Mouse (Mus musculus) forebrain, embryonic 13.5 days (tissue): Measurements from ENCODE around the gene Ston2. TPM values are rescaled to one million over a fixed set of nuclear protein-coding genes. Genes with fewer than 3 reads are reported as not detected.
A peak's percentile ranks its signal among the peaks of the same experiment; 100 is the strongest.

Experiments used
- ATAC-seq: fragments of 200-750 bp; cut with Nextera tagmentation; 2 replicates; pipeline ENCODE4 v1.8.0; 2017
- H3K27ac ChIP-seq: fragments of 300-500 bp; sonication (generic); 2 replicates; pipeline ENCODE4 v1.5.1; 2015; ENCODE audit warnings: inconsistent platforms, mild to moderate bottlenecking, moderate library complexity
- H3K27me3 ChIP-seq: fragments of 300-500 bp; sonication (generic); 2 replicates; pipeline ENCODE4 v1.6.1; 2015; ENCODE audit warnings: mild to moderate bottlenecking, inconsistent platforms
- H3K36me3 ChIP-seq: fragments of 300-500 bp; sonication (generic); 2 replicates; pipeline ENCODE4 v1.6.1; 2015; ENCODE audit warnings: mild to moderate bottlenecking, inconsistent platforms; ENCODE audit not compliant: poor library complexity, severe bottlenecking
- H3K4me1 ChIP-seq: fragments of 300-500 bp; sonication (generic); 2 replicates; pipeline ENCODE4 v1.6.1; 2015; ENCODE audit warnings: inconsistent platforms
- H3K4me2 ChIP-seq: fragments of 300-500 bp; sonication (generic); 2 replicates; pipeline ENCODE4 v1.6.1; 2015; ENCODE audit warnings: inconsistent platforms, mild to moderate bottlenecking, moderate library complexity
- H3K4me3 ChIP-seq: fragments of 300-500 bp; sonication (generic); 2 replicates; pipeline ENCODE4 v1.5.1; 2015; ENCODE audit warnings: mild to moderate bottlenecking, inconsistent platforms
- H3K9ac ChIP-seq: fragments of 300-500 bp; sonication (generic); 2 replicates; pipeline ENCODE4 v1.6.1; 2015; ENCODE audit warnings: mild to moderate bottlenecking, inconsistent platforms
- H3K9me3 ChIP-seq: fragments of 300-500 bp; sonication (generic); replicated peaks from 2 replicates; pipeline ENCODE4 v1.6.1; 2016; ENCODE audit warnings: inconsistent platforms
- WGBS: fragments of 180-500 bp; shearing (Covaris S2); methylation state at CpG from one replicate; pipeline ENCODE4 v1.1.7; 2015; 5-methylcytosine and 5-hydroxymethylcytosine counted together
- polyA plus RNA-seq: library from polyadenylated mRNA; unstranded; fragments of >200 nt; fragmentation: Nextera tagmentation; extraction: Ambion mirVana; gene quantifications from 2 replicates; pipeline ENCODE4 v1.2.1, GENCODE M21; 2015

The Ston2 gene
- polyA plus RNA-seq, 1 experiment from 2014 or later: 10.5 TPM

DNA sequence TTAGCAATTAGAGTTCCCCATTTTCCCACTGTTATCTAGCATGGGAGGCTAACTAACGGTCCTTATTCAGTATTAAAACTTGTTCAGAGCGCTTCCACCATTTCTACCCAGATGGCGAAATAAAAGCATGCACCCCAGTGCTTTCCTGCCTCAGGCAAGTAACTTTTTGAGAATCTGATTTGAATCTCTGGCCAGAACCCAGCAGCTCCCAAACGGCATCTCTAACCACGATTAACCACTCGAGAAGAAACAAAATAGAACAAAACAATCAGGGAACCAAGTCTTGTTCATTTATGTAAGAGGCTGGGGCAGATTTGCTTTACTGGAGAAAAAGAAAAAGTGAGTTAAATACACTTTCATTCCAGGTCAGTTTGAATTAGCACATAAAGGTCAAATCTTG is 44.1 kb downstream of the Ston2 start:
- peaks cover 26% of the 10 kb centered on the region for H3K36me3 ChIP-seq
- H3K4me3 ChIP-seq: no peak overlapping the region
- no peak overlapping the region; the same call in 1 of the 2 replicates for H3K27ac ChIP-seq
- no peaks in the 10 kb centered on the region for H3K27me3 ChIP-seq
- peaks cover 33% of the 10 kb centered on the region for H3K4me1 ChIP-seq
- peak; percentile 29; the same call in 1 of the 2 replicates for ATAC-seq
- H3K9ac ChIP-seq: no peak overlapping the region
- 41% methylated on average over 6 of the region's 6 CpGs for WGBS
- H3K9me3 ChIP-seq: no peaks in the 10 kb centered on the region
- no peak overlapping the region for H3K4me2 ChIP-seq

DNA sequence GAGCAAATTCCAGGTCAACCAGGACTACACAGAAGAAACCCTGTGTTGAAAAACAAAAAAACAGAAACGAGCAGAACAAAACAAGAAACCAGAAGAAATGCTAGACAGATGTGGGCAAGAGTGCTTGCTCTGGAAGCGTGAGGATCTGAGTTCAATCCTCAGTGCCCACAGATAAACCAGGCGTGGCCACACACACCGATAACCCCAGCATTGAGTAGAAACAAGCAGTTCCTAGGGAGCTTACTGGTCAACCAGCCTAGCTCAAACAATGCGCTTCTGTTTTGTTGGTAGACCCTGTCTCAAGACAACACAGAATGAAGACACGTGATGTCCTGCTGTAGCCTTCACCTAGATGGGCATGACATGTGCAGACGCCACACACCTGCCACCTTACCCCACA is 45.3 kb downstream of the Ston2 start:
- no peak overlapping the region for H3K4me3 ChIP-seq
- no peaks in the 10 kb centered on the region for H3K9me3 ChIP-seq
- no peaks in the 10 kb centered on the region for H3K27me3 ChIP-seq
- H3K36me3 ChIP-seq: peaks cover 33% of the 10 kb centered on the region
- ATAC-seq: no peak
- H3K4me1 ChIP-seq: peaks cover 26% of the 10 kb centered on the region
- no peak overlapping the region for H3K27ac ChIP-seq
- no peak overlapping the region for H3K9ac ChIP-seq
- no peak overlapping the region for H3K4me2 ChIP-seq
- 94% methylated on average over 7 of the region's 7 CpGs for WGBS

DNA sequence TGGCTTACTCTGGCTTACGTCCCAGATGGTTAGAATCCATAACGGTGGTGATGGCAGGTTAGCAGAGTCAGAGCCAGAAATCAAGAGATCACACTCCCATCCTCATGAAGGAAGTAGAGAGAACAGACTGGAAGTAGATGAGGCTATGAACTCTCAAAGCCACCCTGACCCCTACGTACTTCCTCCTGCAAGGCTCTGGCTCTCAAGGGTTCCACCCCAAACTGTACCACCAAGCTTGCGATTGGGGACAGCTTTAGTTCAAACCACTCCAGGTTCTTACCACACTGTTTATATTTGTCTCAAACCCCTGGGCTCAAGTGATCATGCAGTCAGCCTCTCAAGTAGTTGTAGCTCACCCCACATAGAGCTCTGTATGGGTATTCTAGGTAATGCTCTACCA is 49.8 kb downstream of the Ston2 start:
- Histone ChIP-seq H3K4me2 (no peak overlapping the region), H3K36me3 (peaks cover 52% of the 10 kb centered on the region), H3K27ac (no peak overlapping the region), H3K4me3 (no peak overlapping the region), H3K27me3 (no peaks in the 10 kb centered on the region), H3K9ac (no peak overlapping the region), H3K9me3 (no peaks in the 10 kb centered on the region), H3K4me1 (peaks cover 1% of the 10 kb centered on the region)
- ATAC-seq: no peak
- 90% methylated on average over 4 of the region's 4 CpGs for WGBS

DNA sequence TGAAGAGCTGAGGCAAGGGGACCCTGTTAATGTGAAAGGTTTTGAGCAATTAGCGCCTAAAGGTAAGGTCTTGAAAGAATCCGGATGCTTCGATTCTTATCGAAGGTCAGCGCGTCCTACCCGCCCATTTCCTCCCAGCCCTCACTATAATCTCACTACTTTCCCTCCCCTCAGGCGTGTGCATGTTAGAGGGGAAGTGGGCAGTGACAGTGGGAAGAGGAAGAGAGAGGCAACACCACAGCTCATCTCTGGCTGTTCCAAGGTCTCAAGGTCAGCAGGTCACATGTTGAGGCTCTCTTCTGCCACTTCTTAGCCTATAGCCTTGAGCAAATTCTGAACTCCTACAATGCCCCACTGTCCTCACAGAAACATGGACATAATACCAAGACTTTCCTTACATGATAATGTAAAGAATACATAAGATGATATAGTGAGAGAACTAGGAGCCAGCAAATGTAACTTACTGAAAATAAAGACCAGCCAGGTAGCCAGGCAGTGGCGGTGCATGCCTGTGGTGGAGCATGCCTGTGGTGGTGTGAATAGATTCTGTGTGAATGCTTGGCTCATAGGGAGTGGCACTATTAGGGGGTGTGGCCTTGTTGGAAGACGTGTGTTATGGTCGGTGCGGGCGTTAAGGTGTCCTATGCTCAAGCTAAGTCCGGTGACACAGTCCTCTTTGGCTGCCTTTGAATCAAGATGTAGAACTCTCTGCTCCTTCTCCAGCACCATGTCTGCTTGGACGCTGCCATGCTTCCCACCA is 51.8 kb downstream of the Ston2 start:
- WGBS: 95% methylated on average over 15 of the region's 15 CpGs

DNA sequence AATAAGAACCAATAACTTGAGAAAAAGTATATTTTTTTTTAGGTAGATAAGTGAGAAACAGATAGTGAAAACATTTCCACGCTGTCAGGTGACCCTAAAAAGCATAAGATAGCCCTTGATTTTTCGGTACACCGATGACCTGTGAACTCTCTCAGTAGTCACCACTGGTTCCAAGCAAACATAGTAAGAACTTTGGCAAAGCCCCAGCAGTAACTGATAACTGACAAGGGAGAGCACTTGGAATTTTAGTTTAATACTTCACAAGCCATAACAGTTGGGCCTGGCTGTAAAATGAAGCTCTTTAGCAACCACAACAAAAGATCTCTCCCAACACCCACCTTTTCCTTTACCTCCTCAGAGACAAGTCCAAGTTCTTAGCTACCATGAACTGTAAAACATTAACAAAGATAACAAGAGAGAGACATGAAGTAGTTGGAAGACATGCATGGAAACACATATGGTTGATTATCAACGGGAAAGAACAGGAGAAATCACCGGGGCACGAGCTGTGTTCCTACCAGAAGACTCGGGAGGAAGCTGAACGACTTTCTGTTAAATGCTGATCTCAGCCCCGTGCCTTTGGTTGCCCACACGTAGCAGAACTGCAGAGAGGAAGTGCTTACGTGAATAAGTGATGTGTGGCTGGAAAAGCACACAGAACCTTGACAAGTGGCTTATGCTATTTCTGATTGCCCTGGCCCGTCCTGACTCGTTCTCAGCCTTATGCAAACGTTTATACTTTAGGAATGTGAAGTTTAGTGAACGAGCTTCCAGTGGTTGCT is 53.8 kb downstream of the Ston2 start:
- H3K4me3 ChIP-seq: no peak overlapping the region
- 88% methylated on average over 15 of the region's 15 CpGs for WGBS

More for the DNA sequence above, 51.8 kb downstream of the Ston2 start:
- ATAC-seq: no peak
- Histone ChIP-seq H3K36me3 (peaks cover 37% of the 10 kb centered on the region), H3K4me1 (peaks cover 12% of the 10 kb centered on the region), H3K4me3 (no peak overlapping the region), H3K27me3 (no peaks in the 10 kb centered on the region), H3K4me2 (no peak overlapping the region), H3K9ac (no peak overlapping the region), H3K27ac (no peak overlapping the region), H3K9me3 (no peaks in the 10 kb centered on the region)

DNA sequence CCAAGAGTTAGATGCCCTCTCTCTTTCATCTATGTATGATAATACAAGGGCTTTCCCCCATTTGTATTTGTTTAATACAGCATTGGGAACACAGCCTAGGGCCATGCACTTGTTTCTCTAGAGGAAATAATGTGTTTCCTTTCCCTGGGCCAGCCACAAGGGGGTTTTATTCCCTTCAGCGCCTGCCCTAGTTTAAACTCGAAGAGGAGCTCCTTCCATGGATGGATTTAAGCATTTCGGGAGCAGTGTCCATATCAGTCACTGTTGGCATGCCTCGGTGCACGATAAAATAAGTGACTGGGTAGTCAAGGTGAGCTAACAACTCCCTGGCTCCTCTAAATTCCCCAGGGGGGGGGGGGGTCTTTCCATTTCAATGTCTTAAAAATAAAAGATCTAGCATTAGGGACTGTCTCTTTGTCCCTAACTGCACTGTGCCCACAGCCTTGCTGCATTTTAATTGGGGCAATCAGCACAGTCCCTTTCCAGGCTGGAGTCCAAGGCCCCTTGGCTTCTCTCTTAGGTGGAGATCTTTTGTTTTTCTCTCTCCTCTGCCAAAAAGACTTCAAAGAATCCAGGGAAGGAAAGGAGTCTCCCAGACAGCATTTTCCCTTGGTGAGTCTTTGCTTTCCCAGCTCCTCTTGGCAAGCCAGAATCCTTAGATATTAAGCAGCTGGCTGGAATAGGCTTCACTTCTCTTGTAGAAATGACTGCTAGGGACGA is 55.3 kb downstream of the Ston2 start:
- peaks cover 15% of the 10 kb centered on the region for H3K4me1 ChIP-seq
- no peak overlapping the region for H3K4me3 ChIP-seq
- H3K36me3 ChIP-seq: peaks cover 18% of the 10 kb centered on the region
- peak; percentile 94 for ATAC-seq
- H3K4me2 ChIP-seq: no peak overlapping the region
- H3K9ac ChIP-seq: no peak overlapping the region
- no peaks in the 10 kb centered on the region for H3K27me3 ChIP-seq
- H3K27ac ChIP-seq: peak overlapping the region; percentile 66
- 43% methylated on average over 6 of the region's 6 CpGs for WGBS
- H3K9me3 ChIP-seq: no peaks in the 10 kb centered on the region

More for the DNA sequence above, 53.8 kb downstream of the Ston2 start:
- peaks cover 29% of the 10 kb centered on the region for H3K36me3 ChIP-seq
- H3K27me3 ChIP-seq: no peaks in the 10 kb centered on the region
- H3K9ac ChIP-seq: no peak overlapping the region
- no peak overlapping the region for H3K4me2 ChIP-seq
- ATAC-seq: no peak
- H3K9me3 ChIP-seq: no peaks in the 10 kb centered on the region
- H3K27ac ChIP-seq: no peak overlapping the region
- peaks cover 15% of the 10 kb centered on the region for H3K4me1 ChIP-seq

DNA sequence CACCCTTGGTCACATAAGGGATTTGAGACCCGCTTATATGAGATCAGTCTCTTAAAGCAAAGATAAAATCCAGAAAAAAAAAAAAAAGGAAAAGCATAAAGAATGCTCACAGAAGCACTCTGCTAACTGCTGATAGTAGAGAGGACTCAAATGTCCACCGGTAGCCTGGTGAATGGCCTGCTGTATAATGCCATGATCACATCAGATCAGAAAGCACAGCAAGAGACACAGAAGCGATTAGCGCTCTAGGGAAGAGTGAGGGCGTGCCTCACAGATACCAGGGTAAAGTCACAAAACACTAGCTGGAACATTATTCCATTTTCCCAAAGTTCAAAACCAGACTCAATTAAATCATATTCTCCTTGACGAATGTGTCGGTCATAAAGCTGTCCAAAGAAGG is 62.0 kb downstream of the Ston2 start:
- H3K4me1 ChIP-seq: 0 out of 2 replicates have a peak, but pooled peaks cover 1% of the 10 kb centered on the region
- H3K36me3 ChIP-seq: no peaks in the 10 kb centered on the region; the same call in 1 of the 2 replicates
- no peak overlapping the region for H3K4me2 ChIP-seq
- WGBS: 89% methylated on average over 7 of the region's 7 CpGs
- no peak for ATAC-seq
- H3K4me3 ChIP-seq: no peak overlapping the region
- no peaks in the 10 kb centered on the region for H3K9me3 ChIP-seq
- no peak overlapping the region for H3K9ac ChIP-seq
- H3K27ac ChIP-seq: no peak overlapping the region
- no peaks in the 10 kb centered on the region for H3K27me3 ChIP-seq

DNA sequence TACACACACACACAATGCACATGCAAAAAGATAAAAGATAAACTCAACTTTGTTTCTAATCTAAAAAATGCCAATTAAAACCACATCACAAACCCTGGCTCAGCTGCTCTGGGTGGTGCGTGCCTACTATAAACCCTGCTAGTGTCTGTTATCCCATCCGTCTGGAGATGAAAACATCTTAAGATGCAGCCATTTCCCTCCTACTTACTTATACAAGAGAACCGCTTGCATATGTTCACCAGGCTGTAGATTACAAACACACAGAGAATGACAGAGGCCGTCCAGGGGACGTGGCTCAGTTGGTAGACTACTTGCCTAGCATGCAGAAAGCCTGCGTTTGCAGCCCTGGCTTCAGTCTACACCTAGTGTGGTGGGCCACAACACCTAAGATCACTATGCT is 64.3 kb downstream of the Ston2 start:
- ATAC-seq: no peak
- no peak overlapping the region for H3K9ac ChIP-seq
- no peak overlapping the region for H3K4me2 ChIP-seq
- no peak overlapping the region for H3K4me3 ChIP-seq
- no peak overlapping the region for H3K27ac ChIP-seq
- no peaks in the 10 kb centered on the region for H3K27me3 ChIP-seq
- H3K4me1 ChIP-seq: no peaks in the 10 kb centered on the region
- WGBS: 86% methylated on average over 6 of the region's 6 CpGs
- no peaks in the 10 kb centered on the region for H3K9me3 ChIP-seq
- no peaks in the 10 kb centered on the region for H3K36me3 ChIP-seq

DNA sequence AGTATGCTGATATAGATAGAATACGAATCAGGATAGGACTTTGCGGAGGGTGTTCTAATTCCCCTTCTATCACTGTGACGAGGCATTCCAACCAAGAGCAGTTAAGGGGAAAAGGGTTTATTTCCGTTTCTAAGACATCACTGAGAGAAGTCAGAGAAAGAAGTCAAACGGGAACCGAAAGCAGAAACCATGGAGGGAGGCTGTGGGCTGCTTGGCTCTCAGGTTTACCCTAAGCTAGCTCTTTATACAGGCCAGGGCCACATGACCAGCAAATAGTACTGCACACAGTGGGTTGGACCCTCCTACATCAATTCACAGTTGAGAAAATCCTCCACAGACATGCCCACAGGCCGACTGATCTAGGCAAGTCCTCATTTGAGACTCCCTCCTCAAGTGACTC is 69.1 kb downstream of the Ston2 start:
- Histone ChIP-seq H3K36me3 (no peaks in the 10 kb centered on the region), H3K9me3 (no peaks in the 10 kb centered on the region)

DNA sequence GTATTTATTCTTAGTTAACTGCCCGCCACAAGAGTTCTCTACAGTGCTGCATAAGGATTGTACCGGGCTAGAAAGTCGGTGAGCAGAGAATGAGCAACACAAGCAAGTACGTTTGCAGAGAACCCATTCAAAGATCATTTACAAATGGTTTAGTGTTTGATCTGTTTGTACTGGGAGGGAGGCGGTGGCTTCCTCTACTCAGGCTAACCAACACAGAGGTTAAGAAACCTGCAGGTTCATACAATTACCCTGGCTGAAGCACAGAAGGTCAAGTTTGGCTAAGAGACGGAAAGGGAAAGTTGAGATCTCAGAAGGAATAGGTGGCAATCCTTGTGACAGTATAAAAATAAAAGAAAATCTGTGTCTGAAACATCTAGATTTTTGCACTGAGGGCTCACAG is 72.5 kb downstream of the Ston2 start:
- H3K4me2 ChIP-seq: no peak overlapping the region
- peaks cover 9% of the 10 kb centered on the region for H3K4me1 ChIP-seq
- peaks cover 5% of the 10 kb centered on the region; the same call in 1 of the 2 replicates for H3K36me3 ChIP-seq
- no peak overlapping the region for H3K27ac ChIP-seq
- no peak overlapping the region for H3K9ac ChIP-seq
- no peak overlapping the region for H3K4me3 ChIP-seq
- ATAC-seq: no peak
- 77% methylated on average over 6 of the region's 6 CpGs for WGBS
- H3K27me3 ChIP-seq: no peaks in the 10 kb centered on the region
- no peaks in the 10 kb centered on the region for H3K9me3 ChIP-seq

More for the DNA sequence above, 69.1 kb downstream of the Ston2 start:
- Histone ChIP-seq H3K27me3 (no peaks in the 10 kb centered on the region), H3K4me2 (no peak overlapping the region), H3K4me1 (no peaks in the 10 kb centered on the region), H3K27ac (no peak overlapping the region), H3K9ac (no peak overlapping the region), H3K4me3 (no peak overlapping the region)
- ATAC-seq: no peak
- WGBS: 82% methylated on average over 7 of the region's 7 CpGs

DNA sequence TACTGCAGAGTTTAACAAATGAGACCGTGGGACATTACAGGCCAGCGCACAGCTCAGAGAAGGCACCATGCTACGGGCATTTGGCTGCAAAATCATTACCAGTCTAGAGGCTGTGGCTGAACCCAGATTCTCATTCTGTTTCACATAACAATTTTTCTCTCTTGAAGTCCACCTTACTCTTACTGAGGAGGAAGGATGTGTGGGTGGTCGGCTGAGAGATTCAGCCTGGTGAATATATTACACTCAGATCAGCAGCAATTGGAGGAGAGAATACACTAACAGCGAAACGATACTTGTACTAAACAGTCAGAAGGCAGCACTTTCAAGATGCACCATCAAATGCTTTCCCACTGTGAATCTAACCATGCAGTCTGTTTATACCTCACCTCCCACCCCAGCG is 74.8 kb downstream of the Ston2 start:
- Histone ChIP-seq H3K9ac (no peak overlapping the region), H3K27ac (no peak overlapping the region), H3K9me3 (no peaks in the 10 kb centered on the region), H3K36me3 (peaks cover 5% of the 10 kb centered on the region; the same call in 1 of the 2 replicates), H3K4me3 (no peak overlapping the region), H3K27me3 (no peaks in the 10 kb centered on the region), H3K4me2 (no peak overlapping the region), H3K4me1 (peaks cover 12% of the 10 kb centered on the region)
- 94% methylated on average over 7 of the region's 7 CpGs for WGBS
- no peak for ATAC-seq

DNA sequence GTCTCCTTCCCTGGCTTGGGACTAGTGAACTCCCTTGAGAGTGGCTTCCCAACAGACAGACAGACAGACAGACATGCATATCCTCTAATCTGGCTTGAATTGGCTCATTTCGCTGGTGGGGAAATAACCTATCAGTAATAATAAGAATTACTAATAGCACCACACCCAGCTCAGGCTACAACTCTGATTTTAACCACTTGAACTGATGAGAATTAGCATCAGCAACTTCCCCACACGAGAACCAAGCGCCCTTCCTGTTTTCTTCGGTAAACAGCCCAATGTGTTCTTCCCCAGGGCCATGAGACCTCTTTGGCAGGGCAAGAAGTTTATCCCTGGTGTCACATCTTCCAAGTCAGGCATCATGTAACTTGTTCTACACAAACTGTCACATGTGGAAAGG is 76.5 kb downstream of the Ston2 start:
- H3K4me1 ChIP-seq: peaks cover 25% of the 10 kb centered on the region
- H3K9ac ChIP-seq: no peak overlapping the region
- no peak overlapping the region for H3K4me2 ChIP-seq
- H3K36me3 ChIP-seq: peaks cover 5% of the 10 kb centered on the region; the same call in 1 of the 2 replicates
- peak overlapping the region; percentile 49; the same call in 1 of the 2 replicates for H3K27ac ChIP-seq
- ATAC-seq: no peak
- H3K9me3 ChIP-seq: no peaks in the 10 kb centered on the region
- H3K27me3 ChIP-seq: no peaks in the 10 kb centered on the region
- WGBS: 89% methylated on average over 4 of the region's 4 CpGs
- H3K4me3 ChIP-seq: no peak overlapping the region
